Mouse (Mus musculus) bone marrow macrophage, adult 2 months (primary cell): ENCODE results near the gene Gm17409.

Source experiments
- CTCF ChIP-seq: IDR thresholded peaks from 2 replicates; pipeline ENCODE4 v1.5.1; 2012; ENCODE audit warnings: low read depth, mild to moderate bottlenecking, low read length, moderate library complexity
- POLR2A ChIP-seq: IDR thresholded peaks from 2 replicates; pipeline ENCODE4 v1.6.1; 2012; ENCODE audit warnings: mild to moderate bottlenecking, low read depth, low read length, borderline replicate concordance

GRCm38 (mm10) chr2:58470290-58470689, 374 bp downstream of the Gm17409 start:
- TF ChIP-seq CTCF (no peak), POLR2A (no peak)
